Mouse (Mus musculus): ENCODE data around the gene 1110032A03Rik.

The 1110032A03Rik gene

GRCm38 (mm10) chr9:50774026-50774462 is 1.3 kb downstream of the 1110032A03Rik start:
- no peak for DNase-seq (ENCODE audit: low spot score in 2 of 2)

- no peak for DNase-seq (ENCODE audit: low spot score in 2 of 2)
Measured at GRCm38 (mm10) chr9:50770011-50770410, 5.3 kb downstream of the 1110032A03Rik start.

- DNase-seq (ENCODE audit: low spot score in 2 of 2): peak; percentile 98 to 99
Measured at GRCm38 (mm10) chr9:50768107-50769002, 7.0 kb downstream of the 1110032A03Rik start, which contains the start of gene Fdxacb1. Fdxacb1 (plus strand) TSS chr9:50768236.

- no peak for DNase-seq (ENCODE audit: low spot score in 2 of 2)
Measured at GRCm38 (mm10) chr9:50767531-50768106, 7.7 kb downstream of the 1110032A03Rik start.

- no peak for DNase-seq (ENCODE audit: low spot score in 2 of 2)
Measured at GRCm38 (mm10) chr9:50763331-50763730, 12.0 kb downstream of the 1110032A03Rik start.

- no peak for DNase-seq (ENCODE audit: low spot score in 2 of 2)
Measured at GRCm38 (mm10) chr9:50761520-50762243, 13.6 kb downstream of the 1110032A03Rik start.

GRCm38 (mm10) chr9:50756711-50757110 is 18.6 kb downstream of the 1110032A03Rik start:
- DNase-seq (ENCODE audit: low spot score in 2 of 2): no peak

- peak in 1 of 2 experiments; percentile 52 for DNase-seq (ENCODE audit: low spot score in 2 of 2)
Measured at GRCm38 (mm10) chr9:50753947-50754346, 21.4 kb downstream of the 1110032A03Rik start.

GRCm38 (mm10) chr9:50752784-50753615 is 22.3 kb downstream of the 1110032A03Rik start:
- peak; percentile 94 for DNase-seq (ENCODE audit: low spot score in 2 of 2)

- DNase-seq (ENCODE audit: low spot score in 2 of 2): peak in 1 of 2 experiments; percentile 68
Measured at GRCm38 (mm10) chr9:50752054-50752602, 23.2 kb downstream of the 1110032A03Rik start, which contains the start of gene Hspb2. Hspb2 (minus strand) TSS chr9:50752354.

- no peak for DNase-seq (ENCODE audit: low spot score in 2 of 2)
Measured at GRCm38 (mm10) chr9:50751323-50751722, 24.0 kb downstream of the 1110032A03Rik start, which contains the start of gene Cryab. Cryab (plus strand) TSS chr9:50751325.

- no peak for DNase-seq (ENCODE audit: low spot score in 2 of 2)
Measured at GRCm38 (mm10) chr9:50750706-50751105, 24.6 kb downstream of the 1110032A03Rik start.

- DNase-seq (ENCODE audit: low spot score in 2 of 2): no peak
Measured at GRCm38 (mm10) chr9:50746214-50746677, 29.1 kb downstream of the 1110032A03Rik start, which contains the start of gene 2310030G06Rik. 2310030G06Rik (minus strand) TSS chr9:50746536.

- DNase-seq (ENCODE audit: low spot score in 2 of 2): no peak
Measured at GRCm38 (mm10) chr9:50745806-50746205, 29.5 kb downstream of the 1110032A03Rik start.

- DNase-seq (ENCODE audit: low spot score in 2 of 2): no peak
Measured at GRCm38 (mm10) chr9:50742744-50743143, 32.6 kb downstream of the 1110032A03Rik start.

GRCm38 (mm10) chr9:50742261-50742660 is 33.1 kb downstream of the 1110032A03Rik start:
- DNase-seq (ENCODE audit: low spot score in 2 of 2): no peak

GRCm38 (mm10) chr9:50740867-50741784 is 34.2 kb downstream of the 1110032A03Rik start:
- no peak for DNase-seq (ENCODE audit: low spot score in 2 of 2)

- DNase-seq (ENCODE audit: low spot score in 2 of 2): peak; percentile 89 to 95
Measured at GRCm38 (mm10) chr9:50738914-50739870, 36.1 kb downstream of the 1110032A03Rik start, which contains the start of gene Dixdc1. Dixdc1 (minus strand) TSS chr9:50739517.

All from heart, adult 9 months (tissue).